Mouse (Mus musculus) ES-E14 (cell line): ENCODE measurements at regions not wholly inside any gene's neighbourhood (a gene's known extent, or its start where the extent isn't known, plus 50 kb on each side); places are given as distances from the start of the nearest gene placed in this dataset.

Source experiments
- DNase-seq: peaks from one replicate; pipeline ENCODE4 v3.0.0-alpha.2; 2013; ENCODE audit warnings: low read depth, low spot score
- H3K27ac ChIP-seq: 2 replicates; pipeline ENCODE4 v1.5.1; 2012; ENCODE audit warnings: low read depth, mild to moderate bottlenecking, low read length, moderate library complexity, mixed read lengths; ENCODE audit not compliant: poor library complexity, insufficient read depth, severe bottlenecking
- H3K36me3 ChIP-seq: 2 replicates; pipeline ENCODE4 v1.6.1; 2012; ENCODE audit warnings: mild to moderate bottlenecking, low read length, moderate library complexity, mixed read lengths; ENCODE audit not compliant: control insufficient read depth, poor library complexity, insufficient read depth, severe bottlenecking
- H3K4me1 ChIP-seq, 2 experiments: fragments of 150-350 bp in 1 of 2; sonication (generic) in 1 of 2; 2 replicates each; pipeline ENCODE4 v1.6.1; 2012; ENCODE audit warnings: low read length in 2 of 2, mild to moderate bottlenecking in 1 of 2, mixed read lengths in 1 of 2; ENCODE audit not compliant: control insufficient read depth in 2 of 2, insufficient read depth in 2 of 2, poor library complexity in 1 of 2
- H3K4me3 ChIP-seq, 2 experiments: fragments of 150-350 bp in 1 of 2; sonication (generic) in 1 of 2; 2 replicates each; pipeline ENCODE4 v1.5.1; 2012; ENCODE audit warnings: low read length in 2 of 2, low read depth in 1 of 2, mild to moderate bottlenecking in 1 of 2, mixed read lengths in 1 of 2; ENCODE audit not compliant: insufficient read depth in 1 of 2, poor library complexity in 1 of 2, severe bottlenecking in 1 of 2
- H3K9ac ChIP-seq: 2 replicates; pipeline ENCODE4 v1.6.1; 2012; ENCODE audit warnings: low read depth, mild to moderate bottlenecking, low read length, mixed read lengths; ENCODE audit not compliant: poor library complexity, insufficient read depth, severe bottlenecking
- H3K9me3 ChIP-seq: fragments of 150-350 bp; sonication (generic); 2 replicates; pipeline ENCODE4 v1.6.1; 2012; ENCODE audit warnings: low read depth, mild to moderate bottlenecking, low read length; ENCODE audit not compliant: control insufficient read depth, insufficient read depth
- CHD2 ChIP-seq: IDR thresholded peaks from 2 replicates; pipeline ENCODE4 v1.6.1; 2014; ENCODE audit warnings: mild to moderate bottlenecking, low read depth, low read length, inconsistent platforms
- HCFC1 ChIP-seq: IDR thresholded peaks from 2 replicates; pipeline ENCODE4 v1.6.1; 2012; ENCODE audit warnings: low read length, inconsistent platforms, borderline replicate concordance; ENCODE audit not compliant: insufficient read depth
- MAFK ChIP-seq: IDR thresholded peaks from 2 replicates; pipeline ENCODE4 v1.6.1; 2014; ENCODE audit warnings: mild to moderate bottlenecking, low read depth, low read length, inconsistent platforms; ENCODE audit not compliant: insufficient read depth
- ZC3H11A ChIP-seq: IDR thresholded peaks from 2 replicates; pipeline ENCODE4 v1.6.1; 2012; ENCODE audit warnings: low read depth, mild to moderate bottlenecking, inconsistent platforms, low read length, borderline replicate concordance
- ZNF384 ChIP-seq: IDR thresholded peaks from 2 replicates; pipeline ENCODE4 v1.6.1; 2012; ENCODE audit warnings: low read depth, low read length, inconsistent platforms
- in situ Hi-C, 2 experiments: fragments of 600-800 bp; cut with MboI; formaldehyde crosslinking; loops; one replicate each; pipeline ENCODE4 v1.15.1; 2025; ENCODE audit warnings: low sequenced_read_pairs in 2 of 2, inconsistent platforms in 1 of 2; ENCODE audit not compliant: unreplicated experiment in 2 of 2

DNA sequence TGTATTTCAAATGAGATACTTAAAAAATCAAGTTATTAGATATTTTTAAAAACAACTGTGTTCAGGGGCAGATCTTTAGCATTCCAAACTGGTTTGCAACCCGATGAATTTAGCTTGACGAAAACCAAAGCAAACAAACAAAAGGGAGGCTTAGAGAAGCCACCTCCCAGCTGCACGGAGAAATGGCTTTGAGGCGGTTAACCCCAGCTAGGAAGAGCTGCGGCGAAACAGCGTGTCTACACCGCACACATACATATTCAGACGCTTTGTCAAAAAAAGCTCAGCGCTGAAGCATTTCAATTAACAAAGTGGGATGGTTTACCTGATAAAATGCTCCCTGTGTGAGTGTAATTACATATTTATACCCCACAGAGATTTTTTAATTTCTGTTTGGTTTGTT lies 123.0 kb upstream of the Ap5m1 start:
- DNase-seq = no peak

DNA sequence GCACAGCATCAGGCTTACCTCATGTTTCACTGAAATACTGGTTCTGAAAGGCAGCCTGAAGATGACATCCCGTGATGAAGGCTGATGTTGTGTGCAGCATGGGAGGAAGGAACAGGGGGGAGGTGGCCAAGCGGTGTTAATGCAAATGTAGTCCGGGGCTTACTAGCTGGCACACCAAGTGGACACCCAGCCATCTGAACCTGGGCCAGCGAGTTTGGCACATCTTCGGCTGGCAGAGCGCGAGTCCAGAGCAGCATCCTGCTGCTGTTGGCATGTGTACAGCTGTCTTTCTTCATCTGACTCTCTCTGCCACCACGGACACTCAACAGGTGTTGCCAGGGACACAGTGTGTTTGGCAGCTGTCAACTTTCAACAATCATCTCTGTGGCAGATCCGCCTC lies 135.0 kb upstream of the Ap5m1 start:
- no peak overlapping the region for H3K4me3 ChIP-seq
- H3K27ac ChIP-seq = no peak overlapping the region
- TF ChIP-seq CHD2 (no peak), ZNF384 (no peak), HCFC1 (no peak), MAFK (no peak), ZC3H11A (no peak)
- H3K9me3 ChIP-seq = no peaks in the 10 kb centered on the region
- H3K36me3 ChIP-seq = no peaks in the 10 kb centered on the region
- in situ Hi-C loops = no loop called here
- H3K9ac ChIP-seq = no peak overlapping the region
- no peaks in the 10 kb centered on the region for H3K4me1 ChIP-seq
- no peak for DNase-seq

More for the DNA sequence above, 123.0 kb upstream of the Ap5m1 start:
- Histone ChIP-seq H3K36me3 (no peaks in the 10 kb centered on the region), H3K9me3 (no peaks in the 10 kb centered on the region), H3K9ac (no peak overlapping the region), H3K4me3 (no peak overlapping the region), H3K4me1 (no peaks in the 10 kb centered on the region), H3K27ac (no peak overlapping the region)
- TF ChIP-seq MAFK (no peak), ZNF384 (no peak), CHD2 (no peak), HCFC1 (no peak), ZC3H11A (no peak)
- in situ Hi-C loops = no loop called here

- no peaks in the 10 kb centered on the region for H3K9me3 ChIP-seq
- TF ChIP-seq ZC3H11A (no peak), MAFK (no peak), HCFC1 (no peak), CHD2 (no peak)
- no peak overlapping the region for H3K27ac ChIP-seq
- H3K36me3 ChIP-seq = no peaks in the 10 kb centered on the region
- H3K9ac ChIP-seq = no peak overlapping the region
- H3K4me3 ChIP-seq = no peak overlapping the region
- H3K4me1 ChIP-seq = no peaks in the 10 kb centered on the region
- no peak for DNase-seq
- in situ Hi-C loops = no loop called here
Observed at GRCm38 (mm10) chr14:48925870-48926269, 140.0 kb upstream of the Ap5m1 start.

DNA sequence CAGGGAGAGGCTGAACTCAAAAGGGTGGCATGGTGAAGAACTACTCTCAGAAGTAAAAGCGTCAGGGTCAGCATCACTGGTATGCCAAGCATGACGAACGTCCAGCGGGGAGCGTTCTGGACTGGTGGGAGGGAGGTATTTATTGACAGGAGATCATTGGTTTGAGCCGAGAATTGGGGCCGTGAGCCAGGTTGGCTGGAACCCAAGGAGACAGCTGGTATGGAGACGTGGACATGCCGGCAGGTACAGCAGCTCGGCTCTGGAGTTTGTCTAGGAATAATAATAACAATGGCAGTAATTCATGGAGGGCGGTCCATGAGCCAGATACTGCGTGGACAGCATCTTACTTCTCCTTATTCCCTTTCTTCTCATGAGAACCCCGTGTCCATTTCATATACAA lies 156.5 kb upstream of the Ap5m1 start:
- in situ Hi-C loops = no loop called here
- no peaks in the 10 kb centered on the region for H3K4me1 ChIP-seq
- TF ChIP-seq CHD2 = no peak
- no peak for TF ChIP-seq ZNF384
- TF ChIP-seq HCFC1 = no peak
- no peak for TF ChIP-seq MAFK
- TF ChIP-seq ZC3H11A = no peak
- no peaks in the 10 kb centered on the region for H3K36me3 ChIP-seq
- H3K4me3 ChIP-seq = no peak overlapping the region
- H3K27ac ChIP-seq = no peak overlapping the region
- H3K9ac ChIP-seq = no peak overlapping the region
- DNase-seq = no peak
- no peaks in the 10 kb centered on the region for H3K9me3 ChIP-seq

DNA sequence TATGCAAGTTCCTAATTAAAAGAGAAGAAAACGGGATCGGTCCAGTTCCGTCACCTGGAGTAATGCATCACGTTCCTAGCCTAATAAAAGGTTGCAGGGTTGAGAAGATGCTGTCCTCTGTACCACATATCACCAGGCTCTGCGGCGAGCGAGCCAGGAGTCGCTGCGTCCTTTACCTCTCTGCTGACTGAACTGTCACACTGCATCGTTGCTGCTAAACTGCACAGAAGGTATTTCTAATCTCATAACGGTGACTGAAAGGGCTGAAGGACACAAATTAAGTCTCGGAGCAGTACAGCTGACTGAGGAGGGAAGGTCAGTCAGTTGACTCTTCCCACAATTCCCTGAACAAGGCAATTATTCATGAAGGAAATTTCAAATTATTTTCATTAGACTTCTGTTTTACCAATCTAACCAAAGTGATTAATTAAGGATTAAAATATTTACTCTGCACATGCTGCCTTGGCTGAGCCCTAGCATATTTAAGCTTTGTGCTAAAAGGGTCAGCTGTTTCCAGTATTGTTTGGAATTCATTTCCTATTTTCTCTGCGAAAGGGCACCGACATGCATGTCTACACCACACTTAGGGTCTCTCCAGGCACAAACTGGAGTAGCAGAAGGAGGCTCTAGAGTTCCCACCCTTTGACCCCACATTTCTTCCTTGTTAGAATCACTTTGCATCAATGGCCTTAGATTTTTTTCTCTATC lies 157.8 kb upstream of the Ap5m1 start:
- no peak overlapping the region for H3K9ac ChIP-seq
- no peak for TF ChIP-seq HCFC1
- no peaks in the 10 kb centered on the region for H3K9me3 ChIP-seq
- no peak overlapping the region for H3K27ac ChIP-seq
- H3K36me3 ChIP-seq = no peaks in the 10 kb centered on the region
- no peak for DNase-seq
- in situ Hi-C loops = no loop called here
- peaks cover 0 to 2% of the 10 kb centered on the region in 2 experiments; a peak in 1 of 4 replicates for H3K4me1 ChIP-seq
- no peak overlapping the region for H3K4me3 ChIP-seq
